Mouse (Mus musculus): ENCODE measurements around the gene Ptx3. TPM values are rescaled to one million over a fixed set of nuclear protein-coding genes. Genes with fewer than 3 reads are reported as not detected.
A peak's percentile ranks its signal among the peaks of the same experiment; 100 is the strongest.

The Ptx3 gene
- 1 to 10 TPM; 5.8 to 6.5 TPM for total RNA-seq (2021)
- long read RNA-seq, experiment 1, transcript Ptx3-201 (3 exons, 1,898 nt): major isoform, 5 of 6 reads
- long read RNA-seq, experiment 1, partial matches to known transcripts: 1 of 6 reads
- long read RNA-seq, experiment 1, other reads (novel, unspliced or antisense): 0 of 6 reads
- long read RNA-seq, experiment 2, partial matches to known transcripts: 0 of 4 reads
- long read RNA-seq, experiment 2, other reads (novel, unspliced or antisense): 0 of 4 reads

GRCm38 (mm10) chr3:66219655-66220191 lies at the start of gene Ptx3:
Gene Ptx3 (plus strand): TSS chr3:66219910.
- DNase-seq (ENCODE audit: low spot score in 2 of 2): peak in 1 of 2 experiments; percentile 13

- peak in 1 of 2 experiments; percentile 26 for DNase-seq (ENCODE audit: low spot score in 2 of 2)
Observed at GRCm38 (mm10) chr3:66172907-66173306, 46.8 kb upstream of the Ptx3 start.

- DNase-seq (ENCODE audit: low spot score in 2 of 2): no peak
Observed at GRCm38 (mm10) chr3:66179647-66180046, 40.1 kb upstream of the Ptx3 start.

- no peak for DNase-seq (ENCODE audit: low spot score in 2 of 2)
Observed at GRCm38 (mm10) chr3:66193910-66194562, 25.7 kb upstream of the Ptx3 start.

- DNase-seq (ENCODE audit: low spot score in 2 of 2): no peak
Observed at GRCm38 (mm10) chr3:66208836-66209573, 10.7 kb upstream of the Ptx3 start.

GRCm38 (mm10) chr3:66213524-66213923 lies 6.2 kb upstream of the Ptx3 start:
- no peak for DNase-seq (ENCODE audit: low spot score in 2 of 2)

GRCm38 (mm10) chr3:66215759-66216158 lies 4.0 kb upstream of the Ptx3 start:
- DNase-seq (ENCODE audit: low spot score in 2 of 2): no peak

GRCm38 (mm10) chr3:66220554-66221242 lies 988 bp downstream of the Ptx3 start:
- peak; percentile 16 to 52 for DNase-seq (ENCODE audit: low spot score in 2 of 2)

- peak in 1 of 2 experiments; percentile 14 for DNase-seq (ENCODE audit: low spot score in 2 of 2)
Observed at GRCm38 (mm10) chr3:66221243-66221611, 1.5 kb downstream of the Ptx3 start.

- DNase-seq (ENCODE audit: low spot score in 2 of 2): no peak
Observed at GRCm38 (mm10) chr3:66224931-66225537, 5.3 kb downstream of the Ptx3 start.

GRCm38 (mm10) chr3:66236234-66236871 lies 16.6 kb downstream of the Ptx3 start:
- peak in 1 of 2 experiments; percentile 29 for DNase-seq (ENCODE audit: low spot score in 2 of 2)

- DNase-seq (ENCODE audit: low spot score in 2 of 2): no peak
Observed at GRCm38 (mm10) chr3:66240476-66240875, 20.8 kb downstream of the Ptx3 start.

GRCm38 (mm10) chr3:66251842-66252241 lies 32.1 kb downstream of the Ptx3 start:
- DNase-seq (ENCODE audit: low spot score in 2 of 2): no peak

- no peak for DNase-seq (ENCODE audit: low spot score in 2 of 2)
Observed at GRCm38 (mm10) chr3:66254504-66255105, 34.9 kb downstream of the Ptx3 start.

GRCm38 (mm10) chr3:66262319-66262718 lies 42.6 kb downstream of the Ptx3 start:
- no peak for DNase-seq (ENCODE audit: low spot score in 2 of 2)

- DNase-seq (ENCODE audit: low spot score in 2 of 2): no peak
Observed at GRCm38 (mm10) chr3:66263270-66263669, 43.6 kb downstream of the Ptx3 start.

All from layer of hippocampus, postnatal 14 days (tissue).